Comparison of ENCODE assay signal across 9 mouse cellular contexts in the genomic region with DNA sequence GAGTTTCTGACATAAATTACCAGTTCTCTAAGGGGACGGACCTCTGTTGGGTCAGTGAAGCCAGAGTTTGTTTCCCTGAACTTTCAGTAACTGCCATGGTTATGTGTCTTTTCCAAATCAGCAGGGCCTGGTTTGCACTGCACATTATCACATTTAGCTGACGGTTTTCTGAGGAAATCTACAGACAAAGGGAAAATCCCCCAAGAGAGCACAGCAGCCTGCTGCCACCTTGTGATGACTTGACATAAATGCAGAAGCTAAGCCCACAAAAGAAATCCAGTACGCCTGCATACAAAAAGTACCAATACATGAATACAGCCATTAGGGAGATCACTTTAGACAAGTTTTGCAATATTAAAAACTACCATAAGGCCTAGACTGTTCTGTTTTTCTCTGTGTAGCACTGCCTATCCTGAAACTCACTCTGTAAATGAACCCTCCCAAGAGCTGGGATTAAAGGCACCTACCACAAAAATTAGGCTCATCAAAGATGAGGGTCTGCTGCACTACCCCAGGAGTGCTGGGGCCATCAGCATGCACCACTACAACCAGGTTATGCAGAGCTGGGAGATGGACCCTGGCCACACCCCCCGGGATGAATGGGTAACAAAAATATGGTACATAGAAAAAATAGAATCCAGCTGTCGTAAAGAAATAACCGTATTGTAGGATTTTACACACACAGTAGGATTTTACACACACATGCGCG. TPM values are rescaled to one million over a fixed set of nuclear protein-coding genes. Genes with fewer than 3 reads are reported as not detected.
DNase-seq lines count a peak whose midpoint lies in the region; ATAC-seq and TF ChIP-seq lines count a peak whose summit lies in the region.
"Had no signal": no experiment of that assay in that cellular context is flagged by ENCODE, and none has a peak within 500 bp of the region (broad histone marks: within the 10 kb centered on the region; RNA-seq: fewer than 3 reads in every experiment).

No protein-coding gene starts in this region.

- peak; percentile 13; the same call in 1 of the 2 replicates for TF ChIP-seq CTCF in embryonic fibroblast, embryonic 13.5 days (IDR thresholded peaks at IDR 0.05; ENCODE audit: borderline replicate concordance, insufficient read depth, low read length)

- H3K27me3 ChIP-seq in forebrain, embryonic 12.5 days, result no peaks in the 10 kb centered on the region
- H3K27me3 ChIP-seq in forebrain, embryonic 11.5 days (ENCODE audit: control insufficient read depth, insufficient read depth, low read length), result no peaks in the 10 kb centered on the region
- no peaks in the 10 kb centered on the region for H3K27me3 ChIP-seq in neural tube, embryonic 12.5 days (replicated peaks)
- H3K27me3 ChIP-seq: heart, embryonic 15.5 days had no signal

- H3K36me3 ChIP-seq in forebrain, embryonic 12.5 days (replicated peaks), result peaks cover 71% of the 10 kb centered on the region
- peaks cover 21% of the 10 kb centered on the region for H3K36me3 ChIP-seq in forebrain, embryonic 11.5 days (ENCODE audit: control insufficient read depth, insufficient read depth, low read length)
- peaks cover 51% of the 10 kb centered on the region for H3K36me3 ChIP-seq in neural tube, embryonic 12.5 days

- no peaks in the 10 kb centered on the region for H3K4me1 ChIP-seq in forebrain, embryonic 12.5 days
- H3K4me1 ChIP-seq in forebrain, embryonic 11.5 days (replicated peaks; ENCODE audit: control insufficient read depth, insufficient read depth, low read length), result no peaks in the 10 kb centered on the region
- no peaks in the 10 kb centered on the region for H3K4me1 ChIP-seq in embryonic fibroblast, embryonic 13.5 days (ENCODE audit: control insufficient read depth, insufficient read depth, low read length)
- no peaks in the 10 kb centered on the region for H3K4me1 ChIP-seq in neural tube, embryonic 12.5 days
- H3K4me1 ChIP-seq: heart, embryonic 15.5 days had no signal

- no peaks in the 10 kb centered on the region for H3K9me3 ChIP-seq in forebrain, embryonic 12.5 days
- no peaks in the 10 kb centered on the region for H3K9me3 ChIP-seq in forebrain, embryonic 11.5 days (ENCODE audit: control insufficient read depth, low read length)
- no peaks in the 10 kb centered on the region for H3K9me3 ChIP-seq in neural tube, embryonic 12.5 days
- H3K9me3 ChIP-seq: heart, embryonic 15.5 days had no signal

- H3K27ac ChIP-seq in forebrain, embryonic 12.5 days, result no peak overlapping the region
- no peak overlapping the region for H3K27ac ChIP-seq in forebrain, embryonic 11.5 days (ENCODE audit: low read depth, low read length)
- no peak overlapping the region for H3K27ac ChIP-seq in embryonic fibroblast, embryonic 13.5 days (ENCODE audit: insufficient read depth, low read length)
- H3K27ac ChIP-seq in neural tube, embryonic 12.5 days, result no peak overlapping the region
- H3K27ac ChIP-seq: heart, embryonic 15.5 days had no signal

- no peak for TF ChIP-seq POLR2A in embryonic fibroblast, embryonic 13.5 days (IDR thresholded peaks at IDR 0.05; ENCODE audit: low read depth, low read length)

- H3K9ac ChIP-seq in forebrain, embryonic 12.5 days, result no peak overlapping the region
- no peak overlapping the region for H3K9ac ChIP-seq in forebrain, embryonic 11.5 days (ENCODE audit: low read length)
- no peak overlapping the region for H3K9ac ChIP-seq in neural tube, embryonic 12.5 days
- H3K9ac ChIP-seq: heart, embryonic 15.5 days had no signal

- no peak overlapping the region for H3K4me3 ChIP-seq in forebrain, embryonic 12.5 days (replicated peaks)
- no peak overlapping the region for H3K4me3 ChIP-seq in forebrain, embryonic 11.5 days (ENCODE audit: low read depth, low read length)
- H3K4me3 ChIP-seq in embryonic fibroblast, embryonic 13.5 days (ENCODE audit: insufficient read depth, low read length), result no peak overlapping the region
- no peak overlapping the region for H3K4me3 ChIP-seq in neural tube, embryonic 12.5 days
- H3K4me3 ChIP-seq: heart, embryonic 15.5 days had no signal

- DNase-seq in forebrain, embryonic 11.5 days (ENCODE audit: low spot score), result no peak
- DNase-seq in ES-CJ7 (ENCODE audit: low read depth, low spot score), result peak; percentile 69
- peak; percentile 44 for DNase-seq in layer of hippocampus, adult 11-12 months (ENCODE audit: low spot score)
- DNase-seq in urinary bladder, postnatal 36 days (ENCODE audit: low spot score in 2 of 2), result no peak
- no peak for DNase-seq in heart, adult 9 months (ENCODE audit: low spot score in 2 of 2)

- peak; percentile 61 for ATAC-seq in forebrain, embryonic 12.5 days (ENCODE audit: low FRiP score)
- no peak; the same call in 1 of the 2 replicates for ATAC-seq in forebrain, embryonic 11.5 days (replicated peaks; ENCODE audit: low FRiP score)
- ATAC-seq in neural tube, embryonic 12.5 days (ENCODE audit: low FRiP score, low read depth), result peak; percentile 66

- 80% methylated on average over 8 of the region's 8 CpGs for WGBS in forebrain, embryonic 12.5 days
- 85% methylated on average over 8 of the region's 8 CpGs for WGBS in forebrain, embryonic 11.5 days
- 87% methylated on average over 8 of the region's 8 CpGs for WGBS in neural tube, embryonic 12.5 days

- H3K4me2 ChIP-seq in forebrain, embryonic 12.5 days, result no peak overlapping the region
- H3K4me2 ChIP-seq in forebrain, embryonic 11.5 days (ENCODE audit: low read depth, low read length, severe bottlenecking), result no peak overlapping the region
- no peak overlapping the region for H3K4me2 ChIP-seq in neural tube, embryonic 12.5 days (replicated peaks)
- H3K4me2 ChIP-seq: heart, embryonic 15.5 days had no signal

RNA-seq across cellular contexts. Expression of a gene that starts 11.4 kb away (rescaled TPM):
- 0.43 TPM in 1 of 2 replicates, not detected in the other for polyA plus RNA-seq in forebrain, embryonic 12.5 days (2016; fragmentation: Nextera tagmentation; extraction: Ambion mirVana)
- polyA plus RNA-seq in forebrain, embryonic 11.5 days (2014; fragmentation: Nextera tagmentation; extraction: Ambion mirVana), result 0.43 and 0.51 TPM in 2 replicates
- polyA plus RNA-seq in embryonic fibroblast, embryonic 13.5 days (2011; ENCODE audit: insufficient read length, low read depth, missing spikeins), result not detected in 2 replicates
- 0.16 TPM in 1 of 2 replicates, not detected in the other for polyA plus RNA-seq in neural tube, embryonic 12.5 days (2016; fragmentation: Nextera tagmentation; extraction: Ambion mirVana)
- polyA plus RNA-seq: heart, embryonic 15.5 days had no signal

RNA-seq across cellular contexts. Expression of a gene that starts 18.3 kb away (rescaled TPM):
- polyA plus RNA-seq in forebrain, embryonic 12.5 days (2016; fragmentation: Nextera tagmentation; extraction: Ambion mirVana), result 159 and 165 TPM in 2 replicates
- 234 and 261 TPM in 2 replicates for polyA plus RNA-seq in forebrain, embryonic 11.5 days (2014; fragmentation: Nextera tagmentation; extraction: Ambion mirVana)
- 31.8 and 40.8 TPM in 2 replicates for polyA plus RNA-seq in embryonic fibroblast, embryonic 13.5 days (2011; ENCODE audit: insufficient read length, low read depth, missing spikeins)
- polyA plus RNA-seq in neural tube, embryonic 12.5 days (2016; fragmentation: Nextera tagmentation; extraction: Ambion mirVana), result 76.9 and 90.9 TPM in 2 replicates

Comparison
In these comparisons a context has a peak if more than half of its experiments do, and no peak if none do; other contexts are left out.
1. DNase-seq: peak in ES-CJ7 (single experiment) and layer of hippocampus, adult 11-12 months (single experiment); none in forebrain, embryonic 11.5 days (single experiment), urinary bladder, postnatal 36 days (0 of 2) and heart, adult 9 months (0 of 2).